Comparison of ENCODE assay signal across 7 mouse cellular contexts in the genomic region with DNA sequence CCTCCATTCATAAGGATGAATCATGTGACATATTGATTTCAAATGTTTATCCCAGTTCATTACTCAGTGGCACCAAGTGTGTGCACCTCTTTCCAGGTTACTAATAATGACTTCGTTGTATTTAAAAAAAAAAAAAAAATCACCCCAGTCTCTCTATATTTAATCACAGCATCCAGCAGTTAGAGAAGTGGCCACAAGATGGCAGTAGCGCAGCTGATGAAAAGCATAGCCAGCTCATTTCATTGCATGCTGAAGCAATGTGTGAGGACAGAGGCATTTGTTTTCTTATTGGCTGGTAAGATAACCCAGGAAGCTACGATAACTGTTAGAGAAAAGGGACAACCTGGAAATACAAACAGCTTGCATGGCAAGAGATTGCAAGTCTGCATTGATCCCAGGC.
DNase-seq lines count a peak whose midpoint lies in the region; ATAC-seq and TF ChIP-seq lines count a peak whose summit lies in the region.
"Not testable (repeated sequence)": the region's sequence is repeated elsewhere in the genome, so short reads cannot be mapped to it uniquely, and the experiment has no call there.

No protein-coding gene starts in this region.

- H3K27ac ChIP-seq in left cerebral cortex, adult 2 months = not testable (repeated sequence)

- intact Hi-C loops in heart, postnatal 10 days (cut with DNase I); left cerebral cortex, adult 2 months (cut with DNase I): not testable (repeated sequence)

- peak; percentile 39; the same call in 1 of the 2 replicates for ATAC-seq in erythroblast, adult 5-6 weeks (replicated peaks; ENCODE audit: low FRiP score, poor library complexity, severe bottlenecking)
- peak; percentile 93 for ATAC-seq in megakaryocyte-erythroid progenitor cell, adult 5-6 weeks (replicated peaks; ENCODE audit: low FRiP score, low TSS enrichment, poor library complexity, severe bottlenecking)

- peak; percentile 7 to 19 for DNase-seq in adrenal gland, adult 18-20 months (ENCODE audit: low spot score in 2 of 2)
- DNase-seq in heart, postnatal 10 days = peak; percentile 11 to 37
- DNase-seq in kidney, adult 9 months = peak; percentile 26
- DNase-seq in left cerebral cortex, adult 2 months (ENCODE audit: extremely low spot score in 1 of 2, low spot score in 2 of 2) = peak; percentile 13 to 22
- peak; percentile 55 for DNase-seq in right cerebral cortex, postnatal 14 days

- H3K4me3 ChIP-seq in left cerebral cortex, adult 2 months = not testable (repeated sequence)

- peak; percentile 56 for TF ChIP-seq CTCF in left cerebral cortex, adult 2 months (IDR thresholded peaks at IDR 0.05)
